Mouse (Mus musculus) central nervous system, embryonic 14 days (tissue): ENCODE measurements around the gene Cyb5r4. TPM values are rescaled to one million over a fixed set of nuclear protein-coding genes. Genes with fewer than 3 reads are reported as not detected.

Experiments
- polyA plus RNA-seq: library from polyadenylated mRNA; depleted of rRNA; stranded (reverse); fragments of >200 nt; gene quantifications from 2 replicates; pipeline ENCODE4 v1.2.3, GENCODE M21; 2012; rRNA removed

Gene Cyb5r4
- 29.5 and 36.2 TPM in 2 replicates for polyA plus RNA-seq

DNA sequence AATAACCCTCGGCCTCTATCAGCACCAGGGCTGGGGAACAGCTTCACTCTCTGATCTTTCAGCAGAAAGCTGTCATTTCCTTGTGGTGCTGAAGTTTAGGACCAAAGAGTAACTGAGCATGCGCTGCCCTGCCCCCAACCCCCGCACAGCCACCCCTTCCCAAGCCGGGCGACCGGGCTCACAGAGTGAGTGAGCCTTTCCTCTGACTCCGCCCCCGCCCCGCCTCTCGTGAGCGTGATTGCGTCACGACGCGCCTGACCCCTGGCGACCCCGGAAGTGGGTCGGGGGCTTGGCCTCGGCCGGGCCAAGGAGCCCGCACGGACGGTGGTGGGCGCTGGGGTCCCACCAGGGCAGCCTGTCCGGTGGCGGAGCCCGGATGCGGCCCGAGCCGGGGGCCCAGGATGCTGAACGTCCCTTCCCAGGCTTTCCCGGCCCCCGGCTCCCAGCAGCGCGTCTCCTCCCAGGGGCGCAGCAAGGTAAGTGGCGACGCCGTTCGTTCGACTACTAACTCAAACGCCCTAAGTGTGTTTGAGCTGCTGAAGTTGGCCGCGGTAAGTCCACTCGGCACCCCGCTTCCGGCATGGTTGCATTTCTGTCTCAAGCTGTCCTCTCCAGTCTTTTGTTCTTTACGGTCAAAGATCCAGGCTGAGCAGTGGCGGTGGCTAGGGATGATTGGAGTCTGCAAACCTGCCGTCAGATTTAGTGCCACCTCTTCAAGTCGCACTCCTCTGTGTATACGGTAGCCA, at the start of gene Cyb5r4:
Gene Cyb5r4, plus strand, starts transcription at position 237 of the 746 bp plus-strand sequence.

GRCm38 (mm10) chr9:87015288-87015937, 6.4 kb upstream of the Cyb5r4 start, which contains the start of gene Ripply2:
Gene Ripply2, plus strand, starts transcription at chr9:87015537.

Other genes with a start within 250 kb of the Cyb5r4 start
- gene Snap91, start 141.4 kb upstream of the Cyb5r4 start, polyA plus RNA-seq, result 95.1 and 96.3 TPM in 2 replicates
- gene Ripply2, start 6.5 kb upstream of the Cyb5r4 start, polyA plus RNA-seq, result 2.2 and 2.3 TPM in 2 replicates
- gene Mrap2, start 122.3 kb downstream of the Cyb5r4 start, polyA plus RNA-seq, result 0.60 and 0.73 TPM in 2 replicates
- gene Cep162, start 233.5 kb downstream of the Cyb5r4 start, polyA plus RNA-seq, result 7.9 and 8.5 TPM in 2 replicates